Mouse (Mus musculus): ENCODE results near the gene Slpi.

DNA sequence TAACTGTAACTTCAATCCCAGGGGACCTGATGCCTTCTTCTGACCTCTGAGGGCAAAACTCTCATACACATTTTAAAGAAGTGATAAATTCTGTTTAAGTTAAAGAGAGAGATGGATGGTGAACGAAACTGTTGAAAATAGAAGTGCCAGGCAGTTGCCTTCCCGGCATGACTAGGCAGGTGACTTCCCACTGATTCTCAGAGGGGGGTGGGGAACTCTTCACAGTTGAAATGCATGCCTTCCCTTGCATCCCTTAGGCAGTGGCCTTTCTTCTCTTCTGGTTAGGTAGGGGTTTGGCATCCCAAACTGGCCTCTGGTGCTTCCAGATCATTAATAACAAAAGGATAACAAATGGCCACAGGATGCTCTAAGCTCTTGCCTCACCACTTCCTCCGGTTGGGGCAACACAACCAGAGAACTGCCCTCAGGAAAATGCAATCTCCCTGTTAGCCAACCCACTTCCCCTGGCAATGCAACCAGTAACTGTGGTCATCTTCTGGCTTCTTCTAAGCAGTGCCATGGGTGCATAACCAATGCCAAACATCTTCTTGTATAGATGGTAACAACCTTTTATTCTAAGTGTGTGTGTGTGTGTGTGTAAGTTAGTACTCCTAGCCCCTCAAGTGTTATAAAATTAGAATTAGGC, 16.4 kb downstream of the Slpi start:
- TF ChIP-seq POLR2A (IDR thresholded peaks at IDR 0.05; ENCODE audit: extremely low read depth, insufficient read depth, low read length) (no peak), CTCF (IDR thresholded peaks at IDR 0.05; ENCODE audit: low read depth, low read length) (no peak)

Measured in liver, adult 2 months (tissue).